Mouse (Mus musculus) midbrain, embryonic 14.5 days (tissue): ENCODE measurements around the gene Zfp639. TPM values are rescaled to one million over a fixed set of nuclear protein-coding genes. Genes with fewer than 3 reads are reported as not detected.

Source experiments
- ATAC-seq: fragments of 200-750 bp; cut with Nextera tagmentation; 2 replicates; pipeline ENCODE4 v1.8.0; 2017; ENCODE audit warnings: moderate number of reproducible peaks, moderate library complexity; ENCODE audit not compliant: low FRiP score, low TSS enrichment
- DNase-seq: peaks from one replicate; pipeline ENCODE4 v3.0.0-alpha.2; 2015
- H3K27ac ChIP-seq: fragments of 300-500 bp; sonication (generic); replicated peaks from 2 replicates; pipeline ENCODE4 v1.5.1; 2014; ENCODE audit warnings: mild to moderate bottlenecking, low read depth, low read length, moderate library complexity
- H3K27me3 ChIP-seq: fragments of 300-500 bp; sonication (generic); 2 replicates; pipeline ENCODE4 v1.6.1; 2014; ENCODE audit warnings: low read length, control low read depth, mixed read lengths; ENCODE audit not compliant: control insufficient read depth, insufficient read depth
- H3K36me3 ChIP-seq: fragments of 300-500 bp; sonication (generic); 2 replicates; pipeline ENCODE4 v1.6.1; 2014; ENCODE audit warnings: low read length, control low read depth; ENCODE audit not compliant: control insufficient read depth, insufficient read depth
- H3K4me1 ChIP-seq: fragments of 300-500 bp; sonication (generic); 2 replicates; pipeline ENCODE4 v1.6.1; 2014; ENCODE audit warnings: mild to moderate bottlenecking, antibody characterized with exemption, low read length, control low read depth; ENCODE audit not compliant: control insufficient read depth, insufficient read depth
- H3K4me2 ChIP-seq: fragments of 300-500 bp; sonication (generic); 2 replicates; pipeline ENCODE4 v1.6.1; 2014; ENCODE audit warnings: mild to moderate bottlenecking, low read length, moderate library complexity
- H3K4me3 ChIP-seq: fragments of 300-500 bp; sonication (generic); replicated peaks from 2 replicates; pipeline ENCODE4 v1.5.1; 2014; ENCODE audit warnings: low read depth, low read length
- H3K9ac ChIP-seq: fragments of 300-500 bp; sonication (generic); replicated peaks from 2 replicates; pipeline ENCODE4 v1.6.1; 2014; ENCODE audit warnings: mild to moderate bottlenecking, low read length, moderate library complexity
- H3K9me3 ChIP-seq: fragments of 300-500 bp; sonication (generic); 2 replicates; pipeline ENCODE4 v1.6.1; 2016; ENCODE audit warnings: low read length, control low read depth, mixed read lengths; ENCODE audit not compliant: control insufficient read depth
- WGBS: fragments of 180-500 bp; shearing (Covaris S2); extraction: QIAGEN DNeasy Blood & Tissue Kit; methylation state at CpG from one replicate; pipeline ENCODE4 v1.1.7; 2014; 5-methylcytosine and 5-hydroxymethylcytosine counted together
- polyA plus RNA-seq: library from polyadenylated mRNA; unstranded; fragments of >200 nt; fragmentation: Nextera tagmentation; extraction: Ambion mirVana; gene quantifications from 2 replicates; pipeline ENCODE4 v1.2.1, GENCODE M21; 2014

The Zfp639 gene
- polyA plus RNA-seq, 1 experiment from 2014 or later, result 46.2 TPM

DNA sequence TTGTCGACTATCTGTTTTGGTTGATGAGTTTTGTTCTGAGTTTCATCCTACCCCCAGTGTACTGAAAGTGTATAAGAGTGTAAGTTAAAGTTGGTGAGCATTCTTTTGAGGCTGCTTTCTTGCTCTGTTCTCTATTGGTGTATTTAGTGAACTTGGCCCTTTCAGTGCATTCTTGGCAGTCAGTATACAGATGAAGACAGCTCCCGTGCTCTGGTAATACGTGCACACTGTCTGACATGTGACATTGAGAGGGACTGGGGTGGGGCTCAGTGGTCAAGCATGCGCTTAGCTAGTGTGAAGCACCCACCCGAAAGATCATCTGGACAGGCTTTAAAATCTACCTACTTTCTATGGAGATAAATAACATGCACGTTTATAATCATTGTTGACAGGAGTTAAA lies 53.3 kb downstream of the Zfp639 start:
- ATAC-seq, result no peak
- peaks cover 68% of the 10 kb centered on the region for H3K36me3 ChIP-seq
- H3K9ac ChIP-seq, result no peak overlapping the region
- no peaks in the 10 kb centered on the region for H3K4me1 ChIP-seq
- no peak for DNase-seq
- no peak overlapping the region for H3K4me2 ChIP-seq
- 94% methylated on average over 6 of the region's 6 CpGs for WGBS
- no peaks in the 10 kb centered on the region for H3K9me3 ChIP-seq
- no peaks in the 10 kb centered on the region for H3K27me3 ChIP-seq
- no peak overlapping the region for H3K27ac ChIP-seq
- no peak overlapping the region for H3K4me3 ChIP-seq

Other genes starting within 250 kb of the Zfp639 start
- 7.7 and 9.7 TPM in 2 replicates for gene Zmat3, start 144.2 kb upstream of the Zfp639 start, polyA plus RNA-seq
- gene Pik3ca, start 112.6 kb upstream of the Zfp639 start, polyA plus RNA-seq, result 28.5 and 29.3 TPM in 2 replicates
- 0.12 and 0.16 TPM in 2 replicates for gene Kcnmb3, start 18.0 kb upstream of the Zfp639 start, polyA plus RNA-seq
- gene Mfn1, start 19.2 kb downstream of the Zfp639 start, polyA plus RNA-seq, result 28.8 and 42.6 TPM in 2 replicates
- 75.8 and 81.7 TPM in 2 replicates for gene Gnb4, start 106.3 kb downstream of the Zfp639 start, polyA plus RNA-seq
- gene Actl6a, start 196.0 kb downstream of the Zfp639 start, polyA plus RNA-seq, result 71.6 and 98.4 TPM in 2 replicates
- gene Ndufb5, start 226.7 kb downstream of the Zfp639 start, polyA plus RNA-seq, result 336 and 363 TPM in 2 replicates
- gene Mrpl47, start 227.3 kb downstream of the Zfp639 start, polyA plus RNA-seq, result 37.0 and 39.0 TPM in 2 replicates